Mouse (Mus musculus): ENCODE measurements around the gene Klhl29.

Klhl29 gene

GRCm38 (mm10) chr12:5166141-5166540 is 209.3 kb downstream of the Klhl29 start:
- peak; percentile 45 for DNase-seq

DNA sequence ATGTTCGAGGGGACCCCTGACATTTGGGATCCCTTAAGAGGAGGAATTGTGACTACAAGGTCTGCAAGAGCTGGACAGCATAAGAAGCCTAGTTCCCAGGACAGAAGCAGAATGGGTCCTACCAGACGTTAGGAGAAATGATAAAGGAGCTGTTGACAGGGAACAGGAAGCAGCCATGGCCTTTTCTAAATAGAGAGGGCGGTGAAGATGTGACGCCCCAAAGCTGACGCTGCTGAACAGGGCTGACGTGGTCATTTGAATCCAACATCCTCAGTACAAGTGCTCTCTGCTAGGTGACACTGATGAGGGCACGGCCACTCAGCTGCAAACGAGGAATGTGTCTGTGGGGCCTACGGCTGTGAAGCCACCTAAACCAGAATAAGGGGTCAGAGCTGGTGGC is 210.1 kb downstream of the Klhl29 start:
- no peak for DNase-seq

DNA sequence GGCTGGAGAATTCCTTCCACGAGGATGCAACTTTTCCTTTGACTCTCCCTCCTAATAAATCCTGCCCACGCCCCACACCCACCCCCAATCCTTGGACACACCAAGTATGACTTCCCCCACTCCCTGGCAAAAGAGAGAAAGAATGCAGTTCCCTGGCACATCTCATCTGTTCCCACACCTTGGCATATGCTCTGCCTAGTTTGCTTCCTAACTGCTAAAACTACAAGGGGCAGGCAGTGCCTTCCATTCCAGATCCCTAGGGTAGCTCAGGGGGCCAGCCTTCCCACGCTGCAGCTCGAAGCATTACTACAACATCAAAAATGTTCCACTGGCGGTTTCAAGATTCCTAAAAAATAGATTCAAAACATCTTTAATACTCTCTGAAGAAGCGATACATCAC is 212.8 kb downstream of the Klhl29 start:
- DNase-seq: no peak

DNA sequence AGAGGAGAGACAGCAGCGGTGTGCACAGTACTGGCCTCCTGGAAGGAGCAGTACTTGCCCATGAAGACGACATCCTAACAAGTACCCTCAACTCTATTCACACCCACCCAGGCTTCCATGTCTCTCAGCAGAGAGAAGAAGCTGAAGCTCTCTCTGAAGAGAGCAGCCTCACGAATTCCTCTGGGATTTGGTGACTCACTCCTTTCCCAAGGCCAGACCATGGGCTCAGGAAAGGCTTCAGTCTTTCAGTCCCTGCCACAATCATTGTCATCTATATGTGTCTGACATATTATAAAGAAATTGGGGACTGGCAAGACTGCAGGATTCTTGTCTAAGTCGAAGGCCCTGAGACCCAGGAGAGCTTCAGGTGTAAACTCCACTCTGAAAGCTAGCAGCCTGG is 213.9 kb downstream of the Klhl29 start:
- DNase-seq: no peak

GRCm38 (mm10) chr12:5157931-5158481 is 217.5 kb downstream of the Klhl29 start:
- DNase-seq: no peak

- no peak for DNase-seq
Measured at GRCm38 (mm10) chr12:5157021-5157681, 218.3 kb downstream of the Klhl29 start.

- no peak for DNase-seq
Measured at GRCm38 (mm10) chr12:5155177-5155576, 220.3 kb downstream of the Klhl29 start.

DNA sequence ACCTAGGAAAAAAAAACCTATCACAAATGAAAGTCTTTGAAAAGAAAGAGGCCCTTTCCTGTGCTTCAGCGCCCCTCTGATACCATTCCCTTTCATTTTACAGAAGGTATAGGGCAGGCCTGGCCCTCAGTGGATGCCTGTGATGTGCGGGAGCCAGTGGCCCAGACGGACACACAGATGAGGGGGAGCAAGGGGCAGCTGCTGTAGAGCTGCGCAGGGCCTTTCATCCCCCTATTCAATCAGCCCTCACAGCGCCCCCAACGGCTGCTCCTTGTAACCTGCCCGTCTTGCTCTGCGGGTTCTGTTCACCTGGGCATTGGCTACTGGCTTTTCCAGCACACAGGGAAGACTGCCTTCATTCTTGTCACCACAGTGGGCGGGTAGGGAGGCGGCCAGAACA is 223.6 kb downstream of the Klhl29 start:
- DNase-seq: peak; percentile 43

- DNase-seq: no peak
Measured at GRCm38 (mm10) chr12:5147346-5148035, 228.0 kb downstream of the Klhl29 start.

DNA sequence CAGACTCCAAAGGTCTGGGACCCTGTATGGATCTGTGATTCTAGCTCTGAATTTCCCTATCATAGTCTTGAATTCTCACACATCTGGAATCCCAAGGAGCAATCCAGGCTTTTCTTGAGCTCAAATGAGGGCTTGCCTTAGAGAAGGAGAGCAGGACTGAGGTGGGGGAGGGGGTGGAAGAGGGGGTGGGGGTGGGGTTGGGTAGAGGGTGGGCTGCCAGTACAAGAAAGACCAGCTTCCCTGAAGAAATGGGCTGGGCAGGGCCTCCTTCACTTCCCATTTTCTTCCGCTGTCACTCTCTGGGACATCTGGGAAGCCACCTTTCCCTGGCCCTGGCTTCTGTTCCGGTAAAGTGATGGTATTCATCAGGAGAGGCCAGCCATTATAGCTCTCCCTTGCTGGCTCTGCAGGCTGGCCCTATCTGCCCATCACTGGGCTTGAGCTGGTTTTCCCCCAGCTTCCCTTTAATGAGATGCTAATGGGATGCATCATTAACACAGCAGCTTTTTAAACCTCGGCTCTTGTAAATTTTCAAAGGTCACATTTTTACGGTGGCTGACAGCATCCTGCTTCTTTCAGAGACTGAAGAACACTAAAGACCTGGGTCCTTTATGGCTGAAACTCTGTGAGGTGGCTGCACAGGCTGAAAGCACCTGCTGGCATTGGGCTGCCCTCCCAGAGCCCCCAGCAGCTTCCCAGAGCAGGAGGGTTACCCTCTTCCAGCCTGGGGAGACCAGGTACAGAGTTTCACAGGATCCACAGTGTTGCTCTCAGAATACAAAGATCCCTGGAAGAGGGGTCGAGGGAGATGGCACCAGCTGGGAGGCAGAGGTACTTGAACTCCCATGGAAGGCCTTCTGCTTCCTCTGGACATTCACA is 231.3 kb downstream of the Klhl29 start:
- peak; percentile 29 for DNase-seq

- DNase-seq: no peak
Measured at GRCm38 (mm10) chr12:5143224-5143623, 232.3 kb downstream of the Klhl29 start.

GRCm38 (mm10) chr12:5142776-5143175 is 232.7 kb downstream of the Klhl29 start:
- DNase-seq: peak; percentile 87

- no peak for DNase-seq
Measured at GRCm38 (mm10) chr12:5141040-5141439, 234.4 kb downstream of the Klhl29 start.

GRCm38 (mm10) chr12:5139302-5139701 is 236.2 kb downstream of the Klhl29 start:
- DNase-seq: no peak

- peak; percentile 89 for DNase-seq
Measured at GRCm38 (mm10) chr12:5136300-5136699, 239.2 kb downstream of the Klhl29 start.

GRCm38 (mm10) chr12:5129190-5129589 is 246.3 kb downstream of the Klhl29 start:
- no peak for DNase-seq

DNA sequence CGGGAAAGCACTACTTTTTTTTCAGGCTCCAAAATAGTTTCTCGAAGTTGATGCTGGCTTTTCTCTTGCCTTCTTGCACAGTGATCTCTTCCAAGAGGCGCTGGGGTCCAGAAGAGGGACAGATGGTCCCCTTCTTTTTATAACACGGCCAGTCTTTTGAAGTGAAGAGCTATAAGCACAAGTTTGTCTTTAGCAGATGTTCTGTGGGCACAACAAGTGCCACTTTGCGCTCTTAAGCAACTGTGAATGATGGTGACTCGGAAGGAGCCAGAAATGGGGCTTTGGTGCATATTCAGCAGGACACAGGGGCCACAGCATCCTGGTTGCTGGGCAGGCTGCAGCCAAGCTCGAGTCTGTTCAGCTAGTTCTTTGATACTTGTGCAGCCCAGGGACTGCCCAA is 249.6 kb downstream of the Klhl29 start:
- no peak for DNase-seq

DNA sequence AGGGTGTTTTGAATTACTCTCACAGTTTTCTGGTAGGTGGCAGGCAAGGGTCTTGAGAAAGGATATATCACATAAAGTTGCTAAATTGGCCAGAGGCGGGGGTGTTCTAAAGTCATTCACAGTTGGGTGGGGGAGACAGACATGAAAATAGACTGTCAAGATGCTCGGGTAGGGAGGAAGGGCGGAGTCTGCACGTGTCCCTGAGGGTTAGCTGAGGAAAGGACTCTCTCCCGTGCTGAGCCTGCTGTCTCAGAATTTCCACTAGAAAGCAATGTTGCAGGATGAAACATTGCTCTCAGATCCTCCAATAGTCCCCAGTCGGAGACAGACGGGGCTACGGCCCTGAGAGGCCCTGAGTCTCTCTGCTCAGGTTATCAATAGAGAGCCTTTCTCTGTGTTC is 252.5 kb downstream of the Klhl29 start:
- no peak for DNase-seq

- no peak for DNase-seq
Measured at GRCm38 (mm10) chr12:5120249-5120648, 255.2 kb downstream of the Klhl29 start.

DNA sequence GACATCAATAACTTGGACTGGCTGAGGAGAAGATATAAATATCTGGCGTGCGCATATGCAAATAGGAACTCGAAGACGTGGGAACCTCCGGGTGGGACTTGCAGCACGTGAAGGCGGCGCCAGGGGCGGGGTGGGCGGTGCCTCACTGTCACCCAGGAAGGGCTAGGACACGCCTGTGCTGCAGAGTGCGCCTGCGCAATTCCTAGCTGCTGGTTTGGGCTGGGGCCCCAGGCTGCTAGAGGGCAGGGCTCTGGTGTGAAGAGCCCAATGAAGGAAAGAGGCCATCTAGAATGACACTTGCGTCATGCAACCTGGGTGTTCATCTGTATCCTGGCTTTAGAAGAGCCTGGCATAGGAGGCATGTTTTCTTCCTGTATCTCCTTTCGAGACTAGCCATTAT is 255.8 kb downstream of the Klhl29 start:
- peak; percentile 97 for DNase-seq

GRCm38 (mm10) chr12:5119286-5119685 is 256.2 kb downstream of the Klhl29 start:
- DNase-seq: peak; percentile 51

DNA sequence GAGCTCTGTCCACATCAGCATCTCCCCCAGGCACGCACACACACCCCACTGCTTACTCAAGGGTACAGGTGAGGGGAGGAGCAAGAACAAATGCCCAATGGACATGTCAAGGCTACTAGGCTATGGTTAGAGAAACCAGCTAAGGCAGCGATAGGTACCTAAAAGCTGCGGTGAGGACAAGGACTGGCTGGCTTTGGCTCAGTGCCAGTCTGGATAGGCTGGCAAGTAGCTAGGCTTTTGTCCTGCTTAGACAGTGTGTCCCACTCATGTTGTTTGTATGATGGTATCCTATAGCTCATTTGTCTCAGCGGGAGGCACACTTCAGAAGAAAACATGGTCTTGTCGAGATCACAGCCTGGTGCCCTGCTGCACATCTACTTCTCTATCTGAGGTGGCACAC is 258.9 kb downstream of the Klhl29 start:
- DNase-seq: no peak

DNA sequence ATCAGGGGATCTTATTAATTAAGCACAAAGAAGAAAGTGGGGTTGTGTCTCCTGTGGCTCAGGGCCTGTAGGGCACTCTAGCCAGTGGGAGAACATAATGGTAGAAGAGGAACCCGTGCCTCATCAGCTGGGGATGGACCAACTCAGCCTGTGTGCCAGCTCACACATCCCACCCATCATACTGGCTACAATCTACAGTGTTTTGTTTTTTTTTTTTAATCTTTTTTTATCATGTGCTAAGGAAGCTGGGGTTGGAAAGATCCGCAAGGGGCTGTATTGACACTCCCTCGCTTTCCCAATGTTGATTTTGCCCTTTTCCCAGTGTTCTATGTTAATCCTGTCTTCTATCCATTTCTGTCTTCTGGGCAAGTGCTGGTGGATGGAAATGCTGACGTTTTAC is 260.9 kb downstream of the Klhl29 start:
- DNase-seq: no peak

Measured in retina, postnatal 1 day (tissue).